Mouse (Mus musculus) left cerebral cortex, adult 8-10 months (tissue): ENCODE results near the gene Fry. TPM values are rescaled to one million over a fixed set of nuclear protein-coding genes. Genes with fewer than 3 reads are reported as not detected.

Source experiments
- DNase-seq, 2 experiments: peaks; one replicate each; pipeline ENCODE4 v3.0.0; 2022; ENCODE audit warnings: low spot score in 2 of 2
- total RNA-seq, 4 experiments: library from RNA; stranded (reverse); gene quantifications; 2 replicates each; pipeline ENCODE4 v1.2.4; 2022

Gene Fry
- total RNA-seq, 4 experiments from 2014 or later, result 162 to 210 (median 176) TPM

DNA sequence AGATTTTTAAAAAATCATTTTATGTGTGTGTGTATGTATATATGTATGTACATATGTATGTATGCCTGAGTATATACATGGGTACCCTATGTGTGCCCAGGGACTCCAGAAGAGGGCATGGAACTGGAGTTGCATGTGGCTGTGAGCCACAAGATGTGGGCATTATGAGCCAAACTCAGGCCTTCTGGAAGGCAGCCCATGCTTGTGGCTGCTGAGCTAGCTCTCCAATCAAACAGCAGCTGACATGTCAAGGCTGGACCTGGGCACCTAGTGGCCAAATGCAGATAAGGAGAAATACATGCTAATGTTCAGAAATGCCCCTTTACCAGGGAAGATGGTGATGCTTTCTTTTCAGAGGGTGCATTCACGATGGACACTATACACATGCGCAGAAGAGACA lies 213.4 kb downstream of the Fry start:
- DNase-seq, result no peak

DNA sequence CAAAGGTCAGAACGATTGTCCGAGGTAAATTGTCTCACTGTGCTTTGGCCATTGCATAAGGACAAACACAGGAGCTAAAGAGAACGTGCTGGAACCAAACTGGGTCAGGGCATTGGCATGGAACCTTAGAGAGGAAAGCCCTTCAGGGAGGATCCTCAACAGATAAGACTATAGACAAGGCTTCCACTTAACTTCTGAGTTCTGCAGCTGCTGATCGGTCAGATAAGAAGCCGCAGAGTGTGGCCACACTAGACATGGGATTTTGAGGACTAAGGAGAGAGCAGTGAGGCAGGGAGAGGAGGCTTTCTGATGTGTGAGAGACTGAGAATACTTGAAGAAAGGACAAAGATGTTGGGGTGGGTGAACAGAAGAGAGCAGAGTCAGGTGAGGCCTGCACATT lies 214.4 kb downstream of the Fry start:
- no peak for DNase-seq

- no peak for DNase-seq
These were observed 214.9 kb downstream of the Fry start for GRCm38 (mm10) chr5:150333328-150333731.

- DNase-seq, result no peak
These were observed 218.0 kb downstream of the Fry start for GRCm38 (mm10) chr5:150336451-150336850.

- peak in 1 of 2 experiments; percentile 50 for DNase-seq
These were observed 219.3 kb downstream of the Fry start for GRCm38 (mm10) chr5:150337696-150338095.

DNA sequence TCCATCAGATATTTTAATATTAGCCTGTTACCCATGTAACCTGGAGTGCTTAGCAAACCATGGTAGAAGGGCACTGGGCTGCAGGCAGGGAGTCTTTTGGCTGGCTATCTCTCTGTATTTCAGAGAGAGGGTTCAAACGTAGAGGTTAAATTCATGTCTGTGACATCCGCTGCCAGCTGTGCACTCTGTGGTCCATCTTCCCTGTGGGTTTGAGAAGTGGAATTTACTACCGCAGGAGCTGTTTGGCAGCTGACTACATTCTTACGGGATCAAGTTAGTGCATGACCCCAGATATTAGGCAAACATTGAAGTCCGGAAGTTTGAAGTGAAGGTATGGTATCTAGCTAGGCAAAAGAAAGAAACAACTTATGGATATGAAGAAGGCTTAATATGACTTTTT lies 222.5 kb downstream of the Fry start:
- no peak for DNase-seq

GRCm38 (mm10) chr5:150342139-150342538 lies 223.7 kb downstream of the Fry start:
- DNase-seq, result no peak

- no peak for DNase-seq
These were observed 227.5 kb downstream of the Fry start for GRCm38 (mm10) chr5:150345946-150346345.

- peak in 1 of 2 experiments; percentile 43 for DNase-seq
These were observed 227.9 kb downstream of the Fry start for GRCm38 (mm10) chr5:150346378-150346777.

GRCm38 (mm10) chr5:150347845-150348244 lies 229.4 kb downstream of the Fry start:
- no peak for DNase-seq

GRCm38 (mm10) chr5:150348302-150348701 lies 229.9 kb downstream of the Fry start:
- no peak for DNase-seq

DNA sequence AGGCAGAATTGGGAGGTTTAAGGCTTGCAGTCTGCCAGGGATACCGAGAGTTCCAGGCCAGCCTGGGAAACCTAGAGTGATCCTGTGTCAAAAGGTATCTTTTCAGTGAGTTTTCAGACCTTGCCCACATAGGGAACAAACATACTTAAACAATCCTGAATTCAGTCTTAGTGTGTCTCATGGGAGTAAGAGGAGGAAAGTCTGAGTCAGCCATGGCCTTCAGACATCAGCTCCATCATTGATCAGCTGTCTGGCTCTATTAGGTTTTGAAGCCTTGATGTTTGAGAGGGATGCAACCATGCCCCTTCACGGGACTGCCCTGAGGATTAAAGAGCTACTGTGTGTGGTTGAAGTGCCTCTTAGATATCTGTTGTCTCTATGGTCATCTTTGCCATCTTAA lies 232.7 kb downstream of the Fry start:
- no peak for DNase-seq

GRCm38 (mm10) chr5:150358671-150359070 lies 240.2 kb downstream of the Fry start:
- DNase-seq, result no peak

DNA sequence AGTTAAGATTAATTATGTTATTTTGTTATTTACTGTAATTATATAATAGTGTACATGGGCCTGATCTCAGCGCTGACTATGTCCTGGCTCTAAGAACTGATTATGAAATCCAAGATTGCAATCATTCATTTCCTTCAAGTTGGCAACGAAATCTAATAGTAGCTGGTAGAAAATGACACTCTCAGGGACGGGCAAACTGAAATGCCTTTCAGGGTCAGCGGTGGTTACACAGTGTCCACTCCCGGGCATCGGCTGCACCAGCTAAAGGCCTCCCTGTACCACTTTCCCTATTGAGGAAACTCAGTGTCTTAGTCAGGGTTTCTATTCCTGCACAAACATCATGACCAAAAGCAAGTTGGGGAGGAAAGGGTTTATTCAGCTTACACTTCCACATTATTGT lies 243.8 kb downstream of the Fry start:
- DNase-seq, result no peak

DNA sequence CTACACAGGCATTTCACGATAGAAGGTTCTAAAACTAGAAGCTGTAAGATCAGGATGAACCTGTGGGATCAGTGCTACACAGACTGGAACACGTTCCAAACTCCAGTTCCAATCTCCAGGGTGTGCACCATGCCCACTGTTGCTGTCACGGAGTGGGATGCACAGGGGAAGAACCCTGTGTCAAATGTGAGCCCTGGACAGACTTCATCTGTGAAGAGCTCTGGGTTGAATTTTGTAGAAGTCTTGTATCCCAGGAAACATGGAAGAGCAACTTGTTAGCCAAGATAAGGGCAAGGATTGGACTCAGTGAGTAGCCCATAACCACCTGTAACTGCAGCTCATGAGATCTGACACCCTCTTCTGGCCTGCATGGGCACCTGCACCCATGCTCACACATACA lies 246.2 kb downstream of the Fry start:
- DNase-seq, result no peak

GRCm38 (mm10) chr5:150367027-150367426 lies 248.6 kb downstream of the Fry start:
- DNase-seq, result no peak

DNA sequence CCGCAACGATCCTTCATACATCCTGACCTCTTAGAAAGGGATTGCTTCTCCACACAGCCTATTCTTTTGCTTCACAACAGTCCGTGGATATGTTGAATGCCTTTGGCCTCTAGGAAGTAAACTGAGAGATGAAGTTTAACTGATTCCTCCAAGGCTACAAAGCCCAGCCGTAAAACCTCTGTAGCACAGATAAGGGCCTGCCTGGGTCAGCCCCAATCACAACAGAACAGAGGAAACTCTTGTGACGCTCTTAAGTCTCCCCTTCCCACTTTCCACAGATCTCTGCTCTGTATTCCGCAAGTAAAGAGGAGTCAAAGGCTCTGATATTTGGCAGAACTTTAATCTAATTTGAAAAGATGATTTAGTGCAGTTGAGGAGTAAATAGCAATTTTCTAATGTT lies 251.8 kb downstream of the Fry start:
- DNase-seq, result no peak

GRCm38 (mm10) chr5:150370895-150371294 lies 252.4 kb downstream of the Fry start:
- no peak for DNase-seq

DNA sequence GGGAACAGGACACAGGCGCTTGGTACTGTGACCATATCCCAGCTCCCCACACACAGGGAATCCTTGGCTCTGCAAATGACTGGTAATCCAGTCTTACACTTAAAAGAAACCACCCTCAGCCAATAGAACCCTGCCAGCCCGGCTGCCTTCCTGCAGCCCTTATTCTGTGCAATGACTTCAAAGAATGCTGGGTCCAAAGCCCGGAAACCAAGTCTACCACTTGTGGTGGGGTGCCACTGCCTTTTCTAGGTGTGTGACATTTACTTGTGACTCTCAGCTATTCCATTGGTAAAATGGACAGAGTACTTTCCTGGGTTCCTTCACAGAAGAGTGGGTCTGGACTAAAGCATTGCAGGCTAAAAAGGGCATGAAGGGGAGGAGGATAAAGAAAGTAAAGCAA lies 254.5 kb downstream of the Fry start:
- no peak for DNase-seq

- DNase-seq, result no peak
These were observed 256.5 kb downstream of the Fry start for GRCm38 (mm10) chr5:150374778-150375559.

DNA sequence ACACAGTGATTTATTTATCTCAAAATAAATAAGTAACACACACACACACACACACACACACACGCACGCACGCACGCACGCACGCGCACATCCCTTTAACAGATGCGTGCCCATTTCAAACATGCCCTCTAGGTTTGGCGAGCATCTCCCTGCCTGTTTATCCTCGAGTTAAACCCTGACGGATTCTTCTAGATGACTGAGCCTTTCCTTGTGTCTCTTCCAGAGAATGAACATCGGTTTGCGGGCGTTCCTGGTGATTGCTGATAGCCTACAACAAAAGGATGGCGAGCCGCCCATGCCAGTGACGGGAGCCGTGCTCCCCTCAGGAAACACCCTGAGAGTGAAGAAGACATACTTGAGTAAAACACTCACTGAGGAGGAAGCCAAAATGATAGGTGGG lies 260.1 kb downstream of the Fry start:
- DNase-seq, result no peak

GRCm38 (mm10) chr5:150380767-150381166 lies 262.3 kb downstream of the Fry start:
- DNase-seq, result no peak

GRCm38 (mm10) chr5:150382411-150382810 lies 264.0 kb downstream of the Fry start:
- no peak for DNase-seq
